In genomic region chr9:121846526-121847118, GRCm38 (mm10) we compare ENCODE assay signal across 9 mouse cellular contexts. TPM values are rescaled to one million over a fixed set of nuclear protein-coding genes. Genes with fewer than 3 reads are reported as not detected.
DNase-seq lines count a peak whose midpoint lies in the region; ATAC-seq and TF ChIP-seq lines count a peak whose summit lies in the region.
"Had no signal": no experiment of that assay in that cellular context is flagged by ENCODE, and none has a peak within 500 bp of the region (broad histone marks: within the 10 kb centered on the region; RNA-seq: fewer than 3 reads in every experiment).

No protein-coding gene starts in this region.

- no peak for TF ChIP-seq POLR2A in ES-Bruce4 (IDR thresholded peaks at IDR 0.05; ENCODE audit: insufficient read depth, low read length)
- no peak for TF ChIP-seq POLR2A in kidney, adult 2 months (IDR thresholded peaks at IDR 0.05; ENCODE audit: low read depth, low read length)

- no peak for TF ChIP-seq EP300 in ES-Bruce4 (IDR thresholded peaks at IDR 0.05; ENCODE audit: insufficient read depth, low read depth, low read length)

- H3K9ac ChIP-seq in ES-Bruce4 (ENCODE audit: low read depth, poor library complexity, severe bottlenecking) = no peak overlapping the region
- H3K9ac ChIP-seq in embryonic facial prominence, embryonic 14.5 days (ENCODE audit: low read depth, low read length) = no peak overlapping the region
- H3K9ac ChIP-seq: stomach, embryonic 15.5 days had no signal

- ATAC-seq in embryonic facial prominence, embryonic 14.5 days (ENCODE audit: low read depth) = 0 out of 2 replicates have a peak, but pooled peaks have one; percentile 49
- peak; percentile 78 for ATAC-seq in megakaryocyte-erythroid progenitor cell, adult 5-6 weeks (replicated peaks; ENCODE audit: low FRiP score, low TSS enrichment, poor library complexity, severe bottlenecking)

- H3K9me3 ChIP-seq in ES-Bruce4 (replicated peaks; ENCODE audit: control insufficient read depth, insufficient read depth, low read length, poor library complexity, severe bottlenecking) = no peaks in the 10 kb centered on the region
- H3K9me3 ChIP-seq in embryonic facial prominence, embryonic 14.5 days (ENCODE audit: control insufficient read depth, low read length) = no peaks in the 10 kb centered on the region
- H3K9me3 ChIP-seq: stomach, embryonic 15.5 days had no signal

- H3K4me1 ChIP-seq in ES-Bruce4 (ENCODE audit: control insufficient read depth, insufficient read depth, low read length) = no peaks in the 10 kb centered on the region
- no peaks in the 10 kb centered on the region for H3K4me1 ChIP-seq in embryonic facial prominence, embryonic 14.5 days (ENCODE audit: control insufficient read depth, insufficient read depth, low read length)
- no peaks in the 10 kb centered on the region for H3K4me1 ChIP-seq in kidney, adult 2 months (ENCODE audit: control insufficient read depth, insufficient read depth, low read length)
- H3K4me1 ChIP-seq: stomach, embryonic 15.5 days had no signal

- H3K27ac ChIP-seq in ES-Bruce4 (ENCODE audit: insufficient read depth, low read length) = no peak overlapping the region
- H3K27ac ChIP-seq in embryonic facial prominence, embryonic 14.5 days (replicated peaks; ENCODE audit: low read depth, low read length) = no peak overlapping the region
- no peak overlapping the region for H3K27ac ChIP-seq in kidney, adult 2 months (ENCODE audit: insufficient read depth, low read depth, low read length)
- H3K27ac ChIP-seq: stomach, embryonic 15.5 days had no signal

- no peak overlapping the region for H3K4me3 ChIP-seq in ES-Bruce4 (ENCODE audit: low read depth, low read length)
- no peak overlapping the region for H3K4me3 ChIP-seq in embryonic facial prominence, embryonic 14.5 days (ENCODE audit: low read depth, low read length)
- H3K4me3 ChIP-seq in kidney, adult 2 months (ENCODE audit: insufficient read depth, low read depth, low read length) = no peak overlapping the region
- H3K4me3 ChIP-seq: stomach, embryonic 15.5 days had no signal

- TF ChIP-seq CTCF in ES-Bruce4 (IDR thresholded peaks at IDR 0.05; ENCODE audit: low read depth, low read length) = peak; percentile 68
- TF ChIP-seq CTCF in kidney, adult 2 months (conservative IDR thresholded peaks at IDR 0.05; ENCODE audit: insufficient read depth, insufficient read length, low read depth, low read length) = peak; percentile 73

- peaks cover 8% of the 10 kb centered on the region for H3K36me3 ChIP-seq in ES-Bruce4 (ENCODE audit: control insufficient read depth, insufficient read depth, low read length, poor library complexity, severe bottlenecking)
- peaks cover 32% of the 10 kb centered on the region for H3K36me3 ChIP-seq in embryonic facial prominence, embryonic 14.5 days (ENCODE audit: control insufficient read depth, insufficient read depth, low read length)
- H3K36me3 ChIP-seq in kidney, adult 2 months (ENCODE audit: control insufficient read depth, insufficient read depth, low read length) = peaks cover 5% of the 10 kb centered on the region

- peak; percentile 57 to 65 for DNase-seq in cerebellum, postnatal 10 days
- no peak for DNase-seq in cerebellum, adult 9-10 months
- peak; percentile 59 for DNase-seq in embryonic facial prominence, embryonic 14.5 days (ENCODE audit: low spot score)
- DNase-seq in kidney, adult 2 months = peak; percentile 34
- DNase-seq in thymus, postnatal 25 days = peak; percentile 46
- DNase-seq in gastrocnemius, adult 18-20 months (ENCODE audit: low spot score) = no peak

- no peak overlapping the region for H3K4me2 ChIP-seq in embryonic facial prominence, embryonic 14.5 days (ENCODE audit: low read depth, low read length)
- H3K4me2 ChIP-seq: stomach, embryonic 15.5 days had no signal

- 49% methylated on average over 10 of the region's 10 CpGs for WGBS in embryonic facial prominence, embryonic 14.5 days
- WGBS in kidney, adult 2 months = 33% methylated on average over 10 of the region's 10 CpGs

- H3K27me3 ChIP-seq in ES-Bruce4 (ENCODE audit: control insufficient read depth, insufficient read depth, low read length, poor library complexity, severe bottlenecking) = no peaks in the 10 kb centered on the region
- H3K27me3 ChIP-seq in embryonic facial prominence, embryonic 14.5 days (replicated peaks; ENCODE audit: control insufficient read depth, insufficient read depth, low read length) = no peaks in the 10 kb centered on the region
- H3K27me3 ChIP-seq in kidney, adult 2 months (replicated peaks; ENCODE audit: control insufficient read depth, insufficient read depth, low read length) = no peaks in the 10 kb centered on the region
- H3K27me3 ChIP-seq: stomach, embryonic 15.5 days had no signal

RNA-seq across cellular contexts. Expression of gene Ccdc13, which starts 7.4 kb away (rescaled TPM):
- polyA plus RNA-seq in ES-Bruce4 (2011; ENCODE audit: insufficient read depth, insufficient read length, low read depth, missing spikeins) = 0.68 and 0.85 TPM in 2 replicates
- polyA plus RNA-seq in embryonic facial prominence, embryonic 14.5 days (2014; fragmentation: Nextera tagmentation; extraction: Ambion mirVana) = 1.7 and 2.0 TPM in 2 replicates
- polyA plus RNA-seq in kidney, adult 2 months (2012; rRNA removed) = 0.30 TPM in 2 replicates
- total RNA-seq in megakaryocyte-erythroid progenitor cell, adult 5-6 weeks (2014; fragmentation: Nextera tagmentation) = not detected in 2 replicates
- total RNA-seq in megakaryocyte-erythroid progenitor cell, adult 5-6 weeks (2017) = not detected in 2 replicates
- under 1 TPM in 1 of 2 experiments, not detected in 1; 0.17 TPM for total RNA-seq in gastrocnemius, adult 18-20 months (2021)

RNA-seq across cellular contexts. Expression of gene Higd1a, which starts 11.5 kb away (rescaled TPM):
- polyA plus RNA-seq in ES-Bruce4 (2011; ENCODE audit: insufficient read depth, insufficient read length, low read depth, missing spikeins) = 76.5 and 78.5 TPM in 2 replicates
- polyA plus RNA-seq in embryonic facial prominence, embryonic 14.5 days (2014; fragmentation: Nextera tagmentation; extraction: Ambion mirVana) = 185 and 192 TPM in 2 replicates
- 22.7 and 36.6 TPM in 2 replicates for polyA plus RNA-seq in kidney, adult 2 months (2012; rRNA removed)
- 119 and 156 TPM in 2 replicates for total RNA-seq in megakaryocyte-erythroid progenitor cell, adult 5-6 weeks (2014; fragmentation: Nextera tagmentation)
- total RNA-seq in megakaryocyte-erythroid progenitor cell, adult 5-6 weeks (2017) = 28.6 and 33.5 TPM in 2 replicates
- 10 to 100 TPM; 82.9 to 95.7 TPM for total RNA-seq in gastrocnemius, adult 18-20 months (2021)

RNA-seq across cellular contexts. Expression of gene Ackr2, which starts 51.5 kb away (rescaled TPM):
- polyA plus RNA-seq in ES-Bruce4 (2011; ENCODE audit: insufficient read depth, insufficient read length, low read depth, missing spikeins) = not detected in 2 replicates
- 0.28 and 0.89 TPM in 2 replicates for polyA plus RNA-seq in embryonic facial prominence, embryonic 14.5 days (2014; fragmentation: Nextera tagmentation; extraction: Ambion mirVana)
- 0.94 and 1.1 TPM in 2 replicates for polyA plus RNA-seq in kidney, adult 2 months (2012; rRNA removed)
- not detected in 2 replicates for total RNA-seq in megakaryocyte-erythroid progenitor cell, adult 5-6 weeks (2014; fragmentation: Nextera tagmentation)
- not detected in 2 replicates for total RNA-seq in megakaryocyte-erythroid progenitor cell, adult 5-6 weeks (2017)
- 1 to 10 TPM in 1 of 2 experiments, under 1 TPM in 1; 0.64 to 1.8 TPM for total RNA-seq in gastrocnemius, adult 18-20 months (2021)

RNA-seq across cellular contexts. Expression of gene Hhatl, which starts 54.3 kb away (rescaled TPM):
- polyA plus RNA-seq in ES-Bruce4 (2011; ENCODE audit: insufficient read depth, insufficient read length, low read depth, missing spikeins) = not detected in 2 replicates
- polyA plus RNA-seq in embryonic facial prominence, embryonic 14.5 days (2014; fragmentation: Nextera tagmentation; extraction: Ambion mirVana) = 3.7 and 5.1 TPM in 2 replicates
- 19.1 and 22.5 TPM in 2 replicates for polyA plus RNA-seq in kidney, adult 2 months (2012; rRNA removed)
- total RNA-seq in megakaryocyte-erythroid progenitor cell, adult 5-6 weeks (2014; fragmentation: Nextera tagmentation) = not detected in 2 replicates
- not detected in 2 replicates for total RNA-seq in megakaryocyte-erythroid progenitor cell, adult 5-6 weeks (2017)
- total RNA-seq in gastrocnemius, adult 18-20 months (2021) = 100 to 1,000 TPM; 125 to 145 TPM

Comparison
In these comparisons a context has a peak if more than half of its experiments do, and no peak if none do; other contexts are left out.
1. DNase-seq: peak in cerebellum, postnatal 10 days (2 of 2), embryonic facial prominence, embryonic 14.5 days (single experiment), kidney, adult 2 months (single experiment) and thymus, postnatal 25 days (single experiment); none in cerebellum, adult 9-10 months (single experiment) and gastrocnemius, adult 18-20 months (single experiment).